Mouse (Mus musculus): ENCODE results near the gene Adcy4.

- no peak for TF ChIP-seq EP300 (IDR thresholded peaks at IDR 0.05; ENCODE audit: insufficient read depth, low read depth, low read length)
- no peak for TF ChIP-seq CTCF (IDR thresholded peaks at IDR 0.05)
Measured at GRCm38 (mm10) chr14:55719737-55720136, 64.2 kb downstream of the Adcy4 start.
